Mouse (Mus musculus): Measurements from ENCODE around the gene Ptges2.

- TF ChIP-seq CTCF (IDR thresholded peaks at IDR 0.05) (no peak), EP300 (IDR thresholded peaks at IDR 0.05) (no peak)
Observed at GRCm38 (mm10) chr2:32453641-32454303, 58.1 kb downstream of the Ptges2 start.

Measured in lung, postnatal 0 days (tissue).